8 mouse cellular contexts compared by ENCODE assay signal in genomic region chr11:75656621-75657590, GRCm38 (mm10). TPM values are rescaled to one million over a fixed set of nuclear protein-coding genes. Genes with fewer than 3 reads are reported as not detected.
DNase-seq lines count a peak whose midpoint lies in the region; ATAC-seq and TF ChIP-seq lines count a peak whose summit lies in the region.

No protein-coding gene starts in this region.

- no peak for ATAC-seq in embryonic facial prominence, embryonic 15.5 days (ENCODE audit: insufficient number of reproducible peaks, low FRiP score, low TSS enrichment, low read depth)
- no peak for ATAC-seq in kidney, embryonic 15.5 days (replicated peaks; ENCODE audit: low FRiP score)

- peak overlapping the region; percentile 66 for H3K9ac ChIP-seq in embryonic facial prominence, embryonic 15.5 days
- H3K9ac ChIP-seq in kidney, embryonic 15.5 days, result peak overlapping the region; percentile 62

- H3K4me3 ChIP-seq in layer of hippocampus, adult 2 months, result peak overlapping the region; percentile 81
- peak overlapping the region; percentile 77 for H3K4me3 ChIP-seq in embryonic facial prominence, embryonic 15.5 days (replicated peaks)
- peak overlapping the region; percentile 72 for H3K4me3 ChIP-seq in kidney, embryonic 15.5 days (replicated peaks)
- peak overlapping the region; percentile 70 for H3K4me3 ChIP-seq in midbrain, embryonic 10.5 days

- peaks cover 43% of the 10 kb centered on the region for H3K36me3 ChIP-seq in embryonic facial prominence, embryonic 15.5 days
- peaks cover 42% of the 10 kb centered on the region for H3K36me3 ChIP-seq in kidney, embryonic 15.5 days
- peaks cover 23% of the 10 kb centered on the region for H3K36me3 ChIP-seq in midbrain, embryonic 10.5 days

- H3K9me3 ChIP-seq in embryonic facial prominence, embryonic 15.5 days (replicated peaks), result no peaks in the 10 kb centered on the region
- no peaks in the 10 kb centered on the region for H3K9me3 ChIP-seq in kidney, embryonic 15.5 days (replicated peaks)
- no peaks in the 10 kb centered on the region for H3K9me3 ChIP-seq in midbrain, embryonic 10.5 days (replicated peaks)

- no peak for DNase-seq in layer of hippocampus, adult 2 months (ENCODE audit: low spot score in 2 of 2)
- no peak for DNase-seq in layer of hippocampus, adult 8-10 months (ENCODE audit: low spot score in 2 of 2)
- DNase-seq in midbrain, embryonic 10.5 days (ENCODE audit: low spot score), result no peak
- DNase-seq in embryo, embryonic 10 days (ENCODE audit: low spot score), result no peak
- no peak for DNase-seq in frontal cortex, postnatal 25 days (ENCODE audit: low spot score in 2 of 2)
- DNase-seq in yolk sac, embryonic 10.5 days (ENCODE audit: low spot score), result no peak

- H3K27me3 ChIP-seq in embryonic facial prominence, embryonic 15.5 days, result no peaks in the 10 kb centered on the region
- no peaks in the 10 kb centered on the region for H3K27me3 ChIP-seq in kidney, embryonic 15.5 days
- peaks cover 66% of the 10 kb centered on the region for H3K27me3 ChIP-seq in midbrain, embryonic 10.5 days (ENCODE audit: low read depth, poor library complexity, severe bottlenecking)

- TF ChIP-seq CTCF in layer of hippocampus, adult 2 months (conservative IDR thresholded peaks at IDR 0.05), result no peak

- H3K27ac ChIP-seq in layer of hippocampus, adult 2 months, result peak overlapping the region; percentile 84; the same call in 1 of the 2 replicates
- H3K27ac ChIP-seq in embryonic facial prominence, embryonic 15.5 days (replicated peaks), result peak overlapping the region; percentile 90
- H3K27ac ChIP-seq in kidney, embryonic 15.5 days, result peak overlapping the region; percentile 96
- H3K27ac ChIP-seq in midbrain, embryonic 10.5 days (replicated peaks), result peak overlapping the region; percentile 83

- peaks cover 58% of the 10 kb centered on the region for H3K4me1 ChIP-seq in embryonic facial prominence, embryonic 15.5 days
- H3K4me1 ChIP-seq in kidney, embryonic 15.5 days, result peaks cover 55% of the 10 kb centered on the region
- peaks cover 50% of the 10 kb centered on the region for H3K4me1 ChIP-seq in midbrain, embryonic 10.5 days

- WGBS in embryonic facial prominence, embryonic 15.5 days, result 52% methylated on average over 20 of the region's 20 CpGs
- 57% methylated on average over 19 of the region's 20 CpGs for WGBS in kidney, embryonic 15.5 days
- 62% methylated on average over 19 of the region's 20 CpGs for WGBS in midbrain, embryonic 10.5 days

- H3K4me2 ChIP-seq in embryonic facial prominence, embryonic 15.5 days (replicated peaks), result peak overlapping the region; percentile 88
- peak overlapping the region; percentile 90 for H3K4me2 ChIP-seq in kidney, embryonic 15.5 days

RNA-seq across cellular contexts. Expression of gene Myo1c, which starts 6.6 kb away (rescaled TPM):
- 10 to 100 TPM; 16.5 to 19.9 TPM for total RNA-seq in layer of hippocampus, adult 2 months (2021)
- total RNA-seq in layer of hippocampus, adult 8-10 months (2022), result 10 to 100 TPM; 17.0 to 24.3 (median 20.5) TPM
- polyA plus RNA-seq in embryonic facial prominence, embryonic 15.5 days (2015; fragmentation: Nextera tagmentation; extraction: Ambion mirVana), result 56.1 and 65.3 TPM in 2 replicates
- 59.8 and 67.6 TPM in 2 replicates for polyA plus RNA-seq in kidney, embryonic 15.5 days (2015; fragmentation: Nextera tagmentation; extraction: Ambion mirVana)
- polyA plus RNA-seq in midbrain, embryonic 10.5 days (2016; fragmentation: Nextera tagmentation; extraction: Ambion mirVana), result 16.4 and 19.3 TPM in 2 replicates

RNA-seq across cellular contexts. Expression of gene Crk, which starts 22.2 kb away (rescaled TPM):
- total RNA-seq in layer of hippocampus, adult 2 months (2021), result 100 to 1,000 TPM; 123 to 136 TPM
- 100 to 1,000 TPM; 111 to 128 (median 120) TPM for total RNA-seq in layer of hippocampus, adult 8-10 months (2022)
- 105 and 112 TPM in 2 replicates for polyA plus RNA-seq in embryonic facial prominence, embryonic 15.5 days (2015; fragmentation: Nextera tagmentation; extraction: Ambion mirVana)
- 119 and 131 TPM in 2 replicates for polyA plus RNA-seq in kidney, embryonic 15.5 days (2015; fragmentation: Nextera tagmentation; extraction: Ambion mirVana)
- polyA plus RNA-seq in midbrain, embryonic 10.5 days (2016; fragmentation: Nextera tagmentation; extraction: Ambion mirVana), result 127 and 133 TPM in 2 replicates

RNA-seq across cellular contexts. Expression of gene Inpp5k, which starts 26.1 kb away (rescaled TPM):
- 10 to 100 TPM; 49.4 to 50.4 TPM for total RNA-seq in layer of hippocampus, adult 2 months (2021)
- total RNA-seq in layer of hippocampus, adult 8-10 months (2022), result 10 to 100 TPM; 45.1 to 54.5 (median 50.2) TPM
- polyA plus RNA-seq in embryonic facial prominence, embryonic 15.5 days (2015; fragmentation: Nextera tagmentation; extraction: Ambion mirVana), result 25.7 and 31.9 TPM in 2 replicates
- polyA plus RNA-seq in kidney, embryonic 15.5 days (2015; fragmentation: Nextera tagmentation; extraction: Ambion mirVana), result 26.6 and 28.7 TPM in 2 replicates
- polyA plus RNA-seq in midbrain, embryonic 10.5 days (2016; fragmentation: Nextera tagmentation; extraction: Ambion mirVana), result 19.6 and 23.8 TPM in 2 replicates
